Mouse (Mus musculus): ENCODE measurements around the gene Ggta1.

- TF ChIP-seq CTCF (IDR thresholded peaks at IDR 0.05; ENCODE audit: borderline replicate concordance, extremely low read depth, insufficient read depth, insufficient read length) (no peak), POLR2A (IDR thresholded peaks at IDR 0.05; ENCODE audit: borderline replicate concordance, extremely low read depth, insufficient read depth, insufficient read length, poor library complexity, severe bottlenecking) (no peak)
These were observed 18.4 kb upstream of the Ggta1 start for GRCm38 (mm10) chr2:35481322-35481990.

Measured in brain, embryonic 14.5 days (tissue).